ENCODE assay signal across 19 mouse cellular contexts in the genomic region with DNA sequence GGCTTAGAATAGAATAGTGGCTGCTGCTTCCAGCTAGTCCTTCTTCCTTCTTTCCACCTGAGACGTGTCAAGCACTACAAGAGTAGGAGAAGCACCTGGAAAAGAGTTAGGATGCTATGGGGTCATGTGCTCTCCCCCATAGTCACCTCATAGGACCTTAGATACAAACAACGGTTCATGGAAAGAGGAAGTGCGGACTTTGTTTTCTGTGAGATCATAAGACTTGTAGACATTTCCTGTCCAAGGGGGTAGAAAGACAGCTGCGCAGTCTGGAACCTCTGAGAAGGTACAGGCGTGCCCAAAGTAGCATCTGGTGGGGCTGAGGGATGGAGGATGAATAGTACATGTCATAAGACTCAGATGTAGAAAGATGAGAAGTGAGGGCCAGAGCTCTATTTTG.
DNase-seq lines count a peak whose midpoint lies in the region; ATAC-seq and TF ChIP-seq lines count a peak whose summit lies in the region.
"Had no signal": no experiment of that assay in that cellular context is flagged by ENCODE, and none has a peak within 500 bp of the region (broad histone marks: within the 10 kb centered on the region; RNA-seq: fewer than 3 reads in every experiment).

No protein-coding gene starts in this region.

- TF ChIP-seq POLR2A in thymus, adult 2 months (IDR thresholded peaks at IDR 0.05; ENCODE audit: control insufficient read depth, extremely low read depth, insufficient read depth, low read length, poor library complexity), result no peak

- 7% methylated on average over 5 of the region's 5 CpGs for WGBS in thymus, adult 2 months
- whole genome bisulfite sequencing in kidney, embryonic 14.5 days, result 84% methylated on average over 5 of the region's 5 CpGs
- 83% methylated on average over 5 of the region's 5 CpGs for whole genome bisulfite sequencing in kidney, embryonic 15.5 days

- no peaks in the 10 kb centered on the region for H3K36me3 ChIP-seq in thymus, adult 2 months (ENCODE audit: control insufficient read depth, insufficient read depth, low read length)
- H3K36me3 ChIP-seq in kidney, embryonic 14.5 days (ENCODE audit: control insufficient read depth, insufficient read depth, low read length), result no peaks in the 10 kb centered on the region
- no peaks in the 10 kb centered on the region for H3K36me3 ChIP-seq in kidney, embryonic 15.5 days
- H3K36me3 ChIP-seq: embryonic facial prominence, embryonic 12.5 days; heart, embryonic 15.5 days; liver, embryonic 12.5 days; midbrain, embryonic 12.5 days; neural tube, embryonic 13.5 days had no signal

- DNase-seq in thymus, adult 2 months, result peak; percentile 9
- no peak for DNase-seq in thymus, postnatal 10 days (ENCODE audit: low spot score in 2 of 2)
- peak; percentile 43 for DNase-seq in spleen, adult 12 weeks (ENCODE audit: low spot score)
- no peak for DNase-seq in cerebellum, adult 9-10 months
- no peak for DNase-seq in cerebellum, adult 11-12 months
- DNase-seq: adrenal gland, adult 2 months; cerebellum, postnatal 14 days; kidney, postnatal 10 days; right cerebral cortex, adult 18-20 months had no signal

- TF ChIP-seq CTCF in thymus, adult 2 months (IDR thresholded peaks at IDR 0.05; ENCODE audit: borderline replicate concordance, control insufficient read depth, extremely low read depth, insufficient read depth, low read length, poor library complexity), result no peak

- peak; percentile 84 to 91 for ATAC-seq in hematopoietic stem cell, adult 5-6 weeks (replicated peaks in 1 of 2; ENCODE audit: insufficient read depth in 1 of 2, low FRiP score in 2 of 2, low TSS enrichment in 1 of 2, low read depth in 1 of 2, poor library complexity in 2 of 2, severe bottlenecking in 2 of 2)
- no peak for ATAC-seq in kidney, embryonic 14.5 days (ENCODE audit: low FRiP score, low TSS enrichment)
- ATAC-seq in kidney, embryonic 15.5 days (replicated peaks; ENCODE audit: low FRiP score), result no peak
- ATAC-seq: hindbrain, postnatal 0 days; liver, embryonic 12.5 days; lung, postnatal 0 days had no signal

- H3K4me1 ChIP-seq in thymus, adult 2 months (replicated peaks; ENCODE audit: control insufficient read depth, insufficient read depth, low read length), result peaks cover 2% of the 10 kb centered on the region
- H3K4me1 ChIP-seq in kidney, embryonic 14.5 days (ENCODE audit: control insufficient read depth, insufficient read depth, low read length), result no peaks in the 10 kb centered on the region
- H3K4me1 ChIP-seq in kidney, embryonic 15.5 days, result no peaks in the 10 kb centered on the region
- H3K4me1 ChIP-seq: embryonic facial prominence, embryonic 12.5 days; heart, embryonic 15.5 days; liver, embryonic 12.5 days; midbrain, embryonic 12.5 days; neural tube, embryonic 13.5 days had no signal

- no peak overlapping the region for H3K27ac ChIP-seq in thymus, adult 2 months (ENCODE audit: control insufficient read depth, insufficient read depth, low read length)
- no peak overlapping the region for H3K27ac ChIP-seq in kidney, embryonic 14.5 days (ENCODE audit: low read depth, low read length)
- H3K27ac ChIP-seq in kidney, embryonic 15.5 days, result no peak overlapping the region
- H3K27ac ChIP-seq: embryonic facial prominence, embryonic 12.5 days; heart, embryonic 15.5 days; hindbrain, postnatal 0 days; liver, embryonic 12.5 days; midbrain, embryonic 12.5 days; neural tube, embryonic 13.5 days had no signal

- no peaks in the 10 kb centered on the region for H3K27me3 ChIP-seq in thymus, adult 2 months (ENCODE audit: control insufficient read depth, insufficient read depth, low read length)
- H3K27me3 ChIP-seq in kidney, embryonic 14.5 days (ENCODE audit: control insufficient read depth, insufficient read depth, low read length), result no peaks in the 10 kb centered on the region
- no peaks in the 10 kb centered on the region for H3K27me3 ChIP-seq in kidney, embryonic 15.5 days
- H3K27me3 ChIP-seq: embryonic facial prominence, embryonic 12.5 days; heart, embryonic 15.5 days; liver, embryonic 12.5 days; midbrain, embryonic 12.5 days; neural tube, embryonic 13.5 days had no signal

- no peak overlapping the region for H3K4me2 ChIP-seq in kidney, embryonic 14.5 days (replicated peaks; ENCODE audit: low read depth, low read length)
- no peak overlapping the region for H3K4me2 ChIP-seq in kidney, embryonic 15.5 days
- H3K4me2 ChIP-seq: embryonic facial prominence, embryonic 12.5 days; heart, embryonic 15.5 days; liver, embryonic 12.5 days; midbrain, embryonic 12.5 days; neural tube, embryonic 13.5 days had no signal

- H3K9ac ChIP-seq in kidney, embryonic 14.5 days (ENCODE audit: low read depth, low read length), result no peak overlapping the region
- H3K9ac ChIP-seq in kidney, embryonic 15.5 days, result no peak overlapping the region
- H3K9ac ChIP-seq: embryonic facial prominence, embryonic 12.5 days; heart, embryonic 15.5 days; liver, embryonic 12.5 days; midbrain, embryonic 12.5 days; neural tube, embryonic 13.5 days had no signal

- no peak overlapping the region for H3K4me3 ChIP-seq in thymus, adult 2 months (ENCODE audit: control insufficient read depth, insufficient read depth, low read length)
- H3K4me3 ChIP-seq in kidney, embryonic 14.5 days (ENCODE audit: low read length), result no peak overlapping the region
- no peak overlapping the region for H3K4me3 ChIP-seq in kidney, embryonic 15.5 days (replicated peaks)
- H3K4me3 ChIP-seq: embryonic facial prominence, embryonic 12.5 days; heart, embryonic 15.5 days; liver, embryonic 12.5 days; midbrain, embryonic 12.5 days; neural tube, embryonic 13.5 days had no signal

- H3K9me3 ChIP-seq in kidney, embryonic 14.5 days (ENCODE audit: control insufficient read depth, low read length), result no peaks in the 10 kb centered on the region
- no peaks in the 10 kb centered on the region for H3K9me3 ChIP-seq in kidney, embryonic 15.5 days (replicated peaks)
- H3K9me3 ChIP-seq: embryonic facial prominence, embryonic 12.5 days; heart, embryonic 15.5 days; liver, embryonic 12.5 days; midbrain, embryonic 12.5 days; neural tube, embryonic 13.5 days had no signal

Comparison
In these comparisons a context has a peak if more than half of its experiments do, and no peak if none do; other contexts are left out.
1. DNase-seq: peak in thymus, adult 2 months (single experiment) and spleen, adult 12 weeks (single experiment); none in thymus, postnatal 10 days (0 of 2), cerebellum, adult 9-10 months (single experiment) and cerebellum, adult 11-12 months (single experiment).
2. ATAC-seq: peak in hematopoietic stem cell, adult 5-6 weeks (2 of 2); none in kidney, embryonic 14.5 days (single experiment) and kidney, embryonic 15.5 days (single experiment).